ENCODE assay signal across 21 mouse cellular contexts in the genomic region with DNA sequence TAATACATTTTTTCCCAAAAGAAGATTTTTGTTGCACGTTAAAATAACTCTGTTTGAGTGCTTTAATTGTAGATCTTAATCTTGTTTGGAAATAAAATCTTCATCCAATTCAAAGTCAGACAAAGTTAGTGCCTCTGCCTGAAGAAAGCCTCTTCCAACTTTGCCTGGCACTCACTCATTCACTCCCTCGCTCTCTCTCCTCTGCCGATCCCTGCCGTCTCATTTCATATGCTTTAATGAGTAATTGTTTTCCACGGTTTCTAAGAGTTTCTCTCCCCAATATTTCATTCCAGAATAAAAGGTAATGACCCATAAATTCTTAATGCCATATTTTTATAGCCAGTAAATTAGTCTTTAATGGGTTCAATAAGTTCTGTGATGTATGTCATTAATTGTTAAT. TPM values are rescaled to one million over a fixed set of nuclear protein-coding genes. Genes with fewer than 3 reads are reported as not detected.
"Had no signal": no experiment of that assay in that cellular context is flagged by ENCODE, and none has a peak within 500 bp of the region (broad histone marks: within the 10 kb centered on the region; RNA-seq: fewer than 3 reads in every experiment).

No protein-coding gene starts in this region.

- H3K4me1 ChIP-seq: kidney, embryonic 15.5 days; limb, embryonic 12.5 days; limb, embryonic 15.5 days had no signal

- H3K9me3 ChIP-seq: kidney, embryonic 15.5 days; limb, embryonic 12.5 days; limb, embryonic 15.5 days; midbrain, embryonic 10.5 days; neural tube, embryonic 12.5 days had no signal

- H3K9ac ChIP-seq: kidney, embryonic 15.5 days; limb, embryonic 12.5 days; limb, embryonic 15.5 days; liver, embryonic 14.5 days; liver, postnatal 0 days; lung, embryonic 14.5 days; neural tube, embryonic 12.5 days had no signal

- H3K27ac ChIP-seq: kidney, embryonic 15.5 days; limb, embryonic 12.5 days; limb, embryonic 15.5 days; liver, embryonic 14.5 days; macrophage; neural tube, embryonic 12.5 days; stomach, postnatal 0 days had no signal

- H3K4me2 ChIP-seq: kidney, embryonic 15.5 days; limb, embryonic 12.5 days; limb, embryonic 15.5 days; liver, embryonic 11.5 days; lung, embryonic 14.5 days; neural tube, embryonic 12.5 days had no signal

- ATAC-seq: liver, postnatal 0 days; lung, postnatal 0 days had no signal

- H3K4me3 ChIP-seq: kidney, embryonic 15.5 days; limb, embryonic 12.5 days; limb, embryonic 15.5 days; midbrain, embryonic 10.5 days; neural tube, embryonic 12.5 days had no signal

- DNase-seq: kidney, postnatal 14 days; liver, postnatal 0 days; lung, embryonic 14.5 days; right cerebral cortex, adult 18-20 months; right cerebral cortex, postnatal 14 days; right cerebral cortex, postnatal 4 days; thymus, adult 2 months; thymus, postnatal 14 days; thymus, postnatal 4 days had no signal

- H3K36me3 ChIP-seq: kidney, embryonic 15.5 days; limb, embryonic 12.5 days; limb, embryonic 15.5 days; midbrain, embryonic 10.5 days; neural tube, embryonic 12.5 days had no signal

RNA-seq across cellular contexts. Expression of gene A230072I06Rik, which starts 10.8 kb away (rescaled TPM):
- polyA plus RNA-seq: kidney, embryonic 15.5 days; limb, embryonic 12.5 days; limb, embryonic 15.5 days; liver, embryonic 11.5 days; liver, embryonic 14.5 days; liver, postnatal 0 days; lung, embryonic 14.5 days; lung, postnatal 0 days; macrophage; midbrain, embryonic 10.5 days; midbrain, embryonic 14.5 days; neural tube, embryonic 12.5 days; stomach, embryonic 14.5 days; stomach, postnatal 0 days; thymus, adult 2 months had no signal
